Comparison of ENCODE assay signal across 8 mouse cellular contexts in genomic region chr3:69721814-69722186, GRCm38 (mm10). TPM values are rescaled to one million over a fixed set of nuclear protein-coding genes. Genes with fewer than 3 reads are reported as not detected.
DNase-seq lines count a peak whose midpoint lies in the region; ATAC-seq lines count a peak whose summit lies in the region.

TSS of gene Nmd3 (plus strand) at chr3:69721985.

- H3K4me2 ChIP-seq in hindbrain, embryonic 14.5 days (replicated peaks), result peak within 1 kb of the TSS; percentile 95

- under 1% methylated on average over 26 of the region's 33 CpGs for WGBS in hindbrain, embryonic 14.5 days

- no peaks in the 10 kb centered on the region; the same call in 1 of the 2 replicates for H3K36me3 ChIP-seq in hindbrain, embryonic 14.5 days (replicated peaks; ENCODE audit: control insufficient read depth, insufficient read depth)

- peak within 1 kb of the TSS; percentile 98 for H3K4me3 ChIP-seq in hindbrain, embryonic 14.5 days (replicated peaks; ENCODE audit: low read length)

- H3K4me1 ChIP-seq in hindbrain, embryonic 14.5 days (replicated peaks; ENCODE audit: control insufficient read depth, insufficient read depth, low read length), result peaks cover 15% of the 10 kb centered on the region

- ATAC-seq in hindbrain, embryonic 14.5 days (ENCODE audit: low FRiP score), result peak; percentile 98

- peak within 1 kb of the TSS; percentile 94 for H3K9ac ChIP-seq in hindbrain, embryonic 14.5 days

- no peaks in the 10 kb centered on the region for H3K9me3 ChIP-seq in hindbrain, embryonic 14.5 days (ENCODE audit: control insufficient read depth, low read length)

- H3K27ac ChIP-seq in hindbrain, embryonic 14.5 days, result peak within 1 kb of the TSS; percentile 90

- no peaks in the 10 kb centered on the region for H3K27me3 ChIP-seq in hindbrain, embryonic 14.5 days (ENCODE audit: control insufficient read depth, insufficient read depth, low read length)

- peak; percentile 96 for DNase-seq in R1 (ENCODE audit: low read depth, low spot score)
- peak; percentile 85 to 96 for DNase-seq in cerebellum, postnatal 25 days
- DNase-seq in frontal cortex, postnatal 25 days (ENCODE audit: low spot score in 2 of 2), result peak; percentile 62 to 76
- DNase-seq in hindbrain, embryonic 14.5 days (ENCODE audit: low spot score), result peak; percentile 96
- peak; percentile 76 to 78 for DNase-seq in layer of hippocampus, postnatal 36 days
- DNase-seq in lung, postnatal 36 days, result peak; percentile 95
- DNase-seq in retina, postnatal 1 day, result peak; percentile 97
- DNase-seq in urinary bladder, adult 2 months (ENCODE audit: low spot score), result peak; percentile 65

RNA-seq across cellular contexts. Expression of gene Nmd3, which starts in this region (rescaled TPM):
- 111 and 113 TPM in 2 replicates for polyA plus RNA-seq in hindbrain, embryonic 14.5 days (2014; fragmentation: Nextera tagmentation; extraction: Ambion mirVana)
- total RNA-seq in layer of hippocampus, postnatal 36 days (2021), result 10 to 100 TPM; 57.9 to 58.4 TPM
- polyA plus RNA-seq in urinary bladder, adult 2 months (2012; rRNA removed), result 29.4 and 35.5 TPM in 2 replicates

Comparison
In these comparisons a context has a peak if more than half of its experiments do, and no peak if none do; other contexts are left out.
1. Peak in every context shown above with its lines: DNase-seq, ATAC-seq, H3K4me3 ChIP-seq and H3K27ac ChIP-seq.